ENCODE assay signal across 8 mouse cellular contexts in the genomic region with DNA sequence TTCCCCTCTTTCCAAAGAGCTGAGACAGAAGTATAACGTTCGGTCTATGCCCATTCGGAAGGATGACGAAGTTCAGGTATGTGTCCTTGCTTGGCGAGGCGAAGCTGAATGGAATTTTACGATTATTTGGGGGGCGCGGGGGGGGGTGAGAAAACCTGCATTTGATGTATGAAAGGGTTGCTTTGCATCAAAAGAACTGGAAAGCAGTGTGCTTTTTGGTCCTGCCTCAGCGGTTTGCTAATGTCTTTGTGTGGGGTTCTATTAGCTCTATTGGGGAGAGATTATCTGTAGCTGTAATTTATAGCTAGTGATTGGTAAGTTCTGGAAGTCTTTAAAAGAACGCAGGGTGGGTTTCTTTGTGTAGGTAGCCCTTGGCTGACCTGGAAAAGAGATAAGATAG. TPM values are rescaled to one million over a fixed set of nuclear protein-coding genes. Genes with fewer than 3 reads are reported as not detected.
DNase-seq lines count a peak whose midpoint lies in the region; ATAC-seq and TF ChIP-seq lines count a peak whose summit lies in the region.

No protein-coding gene starts in this region.

- peaks cover 50% of the 10 kb centered on the region for H3K36me3 ChIP-seq in heart, embryonic 13.5 days
- H3K36me3 ChIP-seq in E14TG2a.4 (ENCODE audit: insufficient read depth, low read length): peaks cover 56% of the 10 kb centered on the region
- H3K36me3 ChIP-seq in forebrain, postnatal 0 days (ENCODE audit: insufficient read depth): peaks cover 38% of the 10 kb centered on the region
- H3K36me3 ChIP-seq in macrophage (ENCODE audit: inconsistent target): peaks cover 26% of the 10 kb centered on the region

- no peaks in the 10 kb centered on the region for H3K9me3 ChIP-seq in heart, embryonic 13.5 days
- H3K9me3 ChIP-seq in E14TG2a.4 (ENCODE audit: low read length): no peaks in the 10 kb centered on the region
- no peaks in the 10 kb centered on the region for H3K9me3 ChIP-seq in forebrain, postnatal 0 days (ENCODE audit: low read length)

- peaks cover 13% of the 10 kb centered on the region for H3K4me1 ChIP-seq in heart, embryonic 13.5 days
- H3K4me1 ChIP-seq in E14TG2a.4 (replicated peaks; ENCODE audit: low read depth, low read length): peaks cover 40% of the 10 kb centered on the region
- no peaks in the 10 kb centered on the region for H3K4me1 ChIP-seq in forebrain, postnatal 0 days (ENCODE audit: insufficient read depth)

- H3K79me2 ChIP-seq in macrophage (ENCODE audit: inconsistent target): peaks cover 20% of the 10 kb centered on the region

- H3K9ac ChIP-seq in heart, embryonic 13.5 days: peak overlapping the region; percentile 93
- peak overlapping the region; percentile 89 for H3K9ac ChIP-seq in forebrain, postnatal 0 days

- peak overlapping the region; percentile 82 for H3K4me2 ChIP-seq in heart, embryonic 13.5 days
- peak overlapping the region; percentile 69 for H3K4me2 ChIP-seq in forebrain, postnatal 0 days (ENCODE audit: low read depth)

- H3K27me3 ChIP-seq in heart, embryonic 13.5 days (replicated peaks): peaks cover 10% of the 10 kb centered on the region
- H3K27me3 ChIP-seq in E14TG2a.4 (ENCODE audit: insufficient read depth, low read length): peaks cover 10% of the 10 kb centered on the region
- H3K27me3 ChIP-seq in forebrain, postnatal 0 days (ENCODE audit: insufficient read depth, low read length): no peaks in the 10 kb centered on the region

- no peak for DNase-seq in heart, adult 18-20 months
- no peak for DNase-seq in forebrain, postnatal 0 days
- no peak for DNase-seq in embryo, embryonic 10 days (ENCODE audit: low spot score)
- no peak for DNase-seq in cerebellum, adult 11 months
- DNase-seq in ovary, postnatal 36 days (ENCODE audit: low spot score): no peak

- no peak for TF ChIP-seq CTCF in E14TG2a.4 (conservative IDR thresholded peaks at IDR 0.05; ENCODE audit: low read length)
- no peak for TF ChIP-seq CTCF in forebrain, postnatal 0 days (IDR thresholded peaks at IDR 0.05; ENCODE audit: low read depth)

- H3K4me3 ChIP-seq in heart, embryonic 13.5 days: peak overlapping the region; percentile 78
- H3K4me3 ChIP-seq in E14TG2a.4 (replicated peaks; ENCODE audit: low read length): peak overlapping the region; percentile 95
- H3K4me3 ChIP-seq in forebrain, postnatal 0 days (ENCODE audit: low read depth, low read length): peak overlapping the region; percentile 56
- peak overlapping the region; percentile 99 for H3K4me3 ChIP-seq in macrophage (ENCODE audit: inconsistent target)

- ATAC-seq in heart, embryonic 13.5 days (ENCODE audit: extremely low read depth, insufficient number of reproducible peaks, low FRiP score, low TSS enrichment): no peak
- no peak for ATAC-seq in forebrain, postnatal 0 days

- no peak overlapping the region for H3K27ac ChIP-seq in heart, embryonic 13.5 days (replicated peaks)
- H3K27ac ChIP-seq in forebrain, postnatal 0 days (ENCODE audit: low read depth, low read length): no peak overlapping the region
- H3K27ac ChIP-seq in macrophage: peak overlapping the region; percentile 69; the same call in 1 of the 2 replicates

- WGBS in heart, embryonic 13.5 days: 2% methylated on average over 11 of the region's 11 CpGs
- 3% methylated on average over 11 of the region's 11 CpGs for WGBS in forebrain, postnatal 0 days
- WGBS in macrophage (ENCODE audit: missing documents): 12% methylated on average over 11 of the region's 11 CpGs

RNA-seq across cellular contexts. Expression of a gene that starts 1.0 kb away (rescaled TPM):
- 640 and 686 TPM in 2 replicates for polyA plus RNA-seq in heart, embryonic 13.5 days (2015; fragmentation: Nextera tagmentation; extraction: Ambion mirVana)
- total RNA-seq in heart, adult 18-20 months (2021): 100 to 1,000 TPM; 679 to 731 TPM
- 1,229 and 1,850 TPM in 2 replicates for total RNA-seq in forebrain, postnatal 0 days (2014; rRNA removed)
- 585 and 820 TPM in 2 replicates for polyA plus RNA-seq in forebrain, postnatal 0 days (2015; fragmentation: Nextera tagmentation; extraction: Ambion mirVana)
- 100 to 1,000 TPM in 1 of 26 experiments, 10 to 100 TPM in 25; 26.0 to 302 (median 43.7) TPM for total RNA-seq in macrophage (2018; cell fraction: chromatin; rRNA removed)
- 1,000 to 10,000 TPM in 18 of 26 experiments, 100 to 1,000 TPM in 8; 842 to 2,674 (median 1,214) TPM for total RNA-seq in macrophage (2018; cell fraction: cytosol; rRNA removed)
- 100 to 1,000 TPM in 25 of 26 experiments, 10 to 100 TPM in 1; 73.4 to 245 (median 147) TPM for total RNA-seq in macrophage (2018; cell fraction: nucleus; rRNA removed)
- 1,656 to 2,144 TPM (median 1,836 TPM) in 3 replicates for polyA plus RNA-seq in macrophage (2018)

RNA-seq across cellular contexts. Expression of a gene that starts 14.0 kb away (rescaled TPM):
- 0.14 and 0.15 TPM in 2 replicates for polyA plus RNA-seq in heart, embryonic 13.5 days (2015; fragmentation: Nextera tagmentation; extraction: Ambion mirVana)
- total RNA-seq in heart, adult 18-20 months (2021): under 1 TPM; 0.15 to 0.21 TPM
- total RNA-seq in forebrain, postnatal 0 days (2014; rRNA removed): 0.24 TPM in 1 of 2 replicates, not detected in the other
- not detected in 2 replicates for polyA plus RNA-seq in forebrain, postnatal 0 days (2015; fragmentation: Nextera tagmentation; extraction: Ambion mirVana)
- total RNA-seq in macrophage (2018; cell fraction: chromatin; rRNA removed): not detected
- total RNA-seq in macrophage (2018; cell fraction: cytosol; rRNA removed): not detected
- not detected for total RNA-seq in macrophage (2018; cell fraction: nucleus; rRNA removed)
- not detected in 3 replicates for polyA plus RNA-seq in macrophage (2018)

RNA-seq across cellular contexts. Expression of a gene that starts 24.5 kb away (rescaled TPM):
- not detected in 2 replicates for polyA plus RNA-seq in heart, embryonic 13.5 days (2015; fragmentation: Nextera tagmentation; extraction: Ambion mirVana)
- total RNA-seq in heart, adult 18-20 months (2021): not detected
- total RNA-seq in forebrain, postnatal 0 days (2014; rRNA removed): 0.77 and 2.0 TPM in 2 replicates
- polyA plus RNA-seq in forebrain, postnatal 0 days (2015; fragmentation: Nextera tagmentation; extraction: Ambion mirVana): 0.42 TPM in 1 of 2 replicates, not detected in the other
- not detected for total RNA-seq in macrophage (2018; cell fraction: chromatin; rRNA removed)
- total RNA-seq in macrophage (2018; cell fraction: cytosol; rRNA removed): not detected
- not detected for total RNA-seq in macrophage (2018; cell fraction: nucleus; rRNA removed)
- not detected in 3 replicates for polyA plus RNA-seq in macrophage (2018)

RNA-seq across cellular contexts. Expression of a gene that starts 30.7 kb away (rescaled TPM):
- polyA plus RNA-seq in heart, embryonic 13.5 days (2015; fragmentation: Nextera tagmentation; extraction: Ambion mirVana): 56.7 and 61.6 TPM in 2 replicates
- 10 to 100 TPM; 61.2 to 64.3 TPM for total RNA-seq in heart, adult 18-20 months (2021)
- 87.7 and 91.7 TPM in 2 replicates for total RNA-seq in forebrain, postnatal 0 days (2014; rRNA removed)
- 111 and 113 TPM in 2 replicates for polyA plus RNA-seq in forebrain, postnatal 0 days (2015; fragmentation: Nextera tagmentation; extraction: Ambion mirVana)
- 100 to 1,000 TPM in 20 of 26 experiments, 10 to 100 TPM in 6; 82.6 to 322 (median 136) TPM for total RNA-seq in macrophage (2018; cell fraction: chromatin; rRNA removed)
- total RNA-seq in macrophage (2018; cell fraction: cytosol; rRNA removed): 100 to 1,000 TPM in 8 of 26 experiments, 10 to 100 TPM in 18; 56.9 to 134 (median 72.2) TPM
- total RNA-seq in macrophage (2018; cell fraction: nucleus; rRNA removed): 100 to 1,000 TPM in 15 of 26 experiments, 10 to 100 TPM in 11; 62.4 to 248 (median 110) TPM
- 52.9 to 132 TPM (median 60.1 TPM) in 3 replicates for polyA plus RNA-seq in macrophage (2018)

RNA-seq across cellular contexts. Expression of a gene that starts 54.9 kb away (rescaled TPM):
- polyA plus RNA-seq in heart, embryonic 13.5 days (2015; fragmentation: Nextera tagmentation; extraction: Ambion mirVana): 11.2 and 11.5 TPM in 2 replicates
- total RNA-seq in heart, adult 18-20 months (2021): 10 to 100 TPM; 20.6 to 23.5 TPM
- total RNA-seq in forebrain, postnatal 0 days (2014; rRNA removed): 12.0 and 13.8 TPM in 2 replicates
- 9.6 and 17.8 TPM in 2 replicates for polyA plus RNA-seq in forebrain, postnatal 0 days (2015; fragmentation: Nextera tagmentation; extraction: Ambion mirVana)
- total RNA-seq in macrophage (2018; cell fraction: chromatin; rRNA removed): not detected
- not detected for total RNA-seq in macrophage (2018; cell fraction: cytosol; rRNA removed)
- total RNA-seq in macrophage (2018; cell fraction: nucleus; rRNA removed): not detected
- not detected in 3 replicates for polyA plus RNA-seq in macrophage (2018)
